Mouse (Mus musculus): ENCODE measurements around the gene Prkag1.

DNA sequence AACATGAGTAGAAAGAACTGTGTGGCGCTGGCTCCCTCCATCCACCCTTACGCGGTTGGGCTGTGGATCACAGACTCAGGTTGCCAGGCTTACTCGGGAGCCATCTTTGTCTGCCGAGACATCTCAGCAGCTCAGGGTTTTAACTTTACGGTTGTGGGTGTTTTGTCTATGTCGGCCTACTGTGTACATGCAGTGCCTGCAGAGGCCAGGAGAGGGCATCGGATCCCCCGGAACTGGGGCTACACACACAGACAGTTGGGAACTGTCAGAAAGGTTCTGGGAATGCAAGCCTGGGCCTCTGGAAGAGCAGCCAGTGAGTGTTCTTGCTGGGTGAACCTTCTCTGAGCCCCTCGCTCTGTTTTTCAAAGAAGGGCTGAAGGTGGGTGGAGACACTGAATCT, 9.9 kb downstream of the Prkag1 start:
- TF ChIP-seq CTCF (IDR thresholded peaks at IDR 0.05; ENCODE audit: low read depth) (peak; percentile 56), EP300 (optimal IDR thresholded peaks at IDR 0.05) (no peak)

Measured in stomach, postnatal 0 days (tissue).